Mouse (Mus musculus): Measurements from ENCODE around the gene Pign.
A peak's percentile ranks its signal among the peaks of the same experiment; 100 is the strongest.

The Pign gene

GRCm38 (mm10) chr1:105663171-105663961, at the start of gene Pign, which contains the start of gene Relch:
Gene Pign (minus strand): TSS chr1:105663677.
Gene Relch (plus strand): TSS chr1:105663861.
- DNase-seq: peak; percentile 98 to 99

- no peak for DNase-seq
These were observed 49.3 kb upstream of the Pign start for GRCm38 (mm10) chr1:105712822-105713221.

DNA sequence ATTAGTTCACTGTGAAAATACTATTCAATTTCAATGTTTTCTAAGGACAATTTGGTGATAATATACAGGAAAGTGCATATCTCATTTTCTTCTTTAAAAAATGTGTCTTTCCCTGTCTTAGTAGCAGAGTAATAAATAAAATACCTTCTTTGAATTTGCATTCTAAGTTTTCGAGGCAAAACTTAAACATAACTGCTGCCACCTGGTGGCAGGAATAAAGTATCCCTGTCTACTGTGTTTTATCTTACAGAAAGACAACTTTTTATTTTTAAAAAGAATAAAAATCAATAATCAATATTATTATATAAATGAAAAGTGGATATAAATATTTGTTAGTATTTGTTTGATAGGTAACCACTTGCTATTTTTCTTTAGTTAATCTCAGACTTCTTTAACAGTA, 47.8 kb upstream of the Pign start:
- DNase-seq: peak; percentile 47 to 61

GRCm38 (mm10) chr1:105709415-105709814, 45.9 kb upstream of the Pign start:
- DNase-seq: no peak

- DNase-seq: no peak
These were observed 37.6 kb upstream of the Pign start for GRCm38 (mm10) chr1:105700984-105701530.

- DNase-seq: no peak
These were observed 32.1 kb upstream of the Pign start for GRCm38 (mm10) chr1:105695581-105695980.

- DNase-seq: no peak
These were observed 22.0 kb upstream of the Pign start for GRCm38 (mm10) chr1:105685501-105685900.

DNA sequence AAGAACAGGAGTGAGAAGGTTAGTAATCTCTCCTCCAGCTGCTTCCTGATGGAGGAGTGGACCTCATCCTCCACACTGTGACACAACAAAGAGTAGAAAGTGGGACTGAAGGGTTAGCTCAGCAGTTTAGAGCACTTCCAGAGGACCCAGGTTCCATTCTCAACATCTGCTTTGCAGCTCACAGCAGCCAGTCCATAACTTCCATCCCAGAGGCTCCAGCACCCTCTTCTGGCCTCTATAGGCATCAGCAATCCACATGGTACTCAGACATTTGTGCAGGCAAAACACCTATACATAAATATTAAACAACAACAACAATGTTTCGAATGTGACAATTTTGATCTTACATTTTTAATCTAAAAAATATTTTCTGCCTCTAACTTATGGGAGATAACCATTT, 17.1 kb upstream of the Pign start:
- peak in 1 of 2 experiments; percentile 17 for DNase-seq

DNA sequence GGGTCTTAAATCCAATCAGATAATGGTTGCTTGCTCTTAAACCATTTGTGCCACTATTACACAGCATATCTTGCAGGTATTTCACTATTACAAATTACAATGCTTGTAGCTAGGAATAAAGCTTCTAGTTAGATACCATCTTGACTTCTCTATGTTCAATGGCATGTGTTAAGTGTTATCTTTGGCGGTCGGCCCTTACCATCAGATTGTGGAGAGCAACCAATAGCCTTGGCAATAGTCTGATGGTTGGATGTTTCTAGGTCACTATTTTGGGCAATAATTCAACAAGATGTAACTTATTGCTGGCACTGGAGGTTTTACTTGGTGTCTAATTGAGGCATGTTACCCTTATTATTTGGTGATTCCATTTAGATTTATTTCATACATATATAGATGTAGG, 11.3 kb upstream of the Pign start:
- DNase-seq: no peak

GRCm38 (mm10) chr1:105669700-105670099, 6.2 kb upstream of the Pign start:
- no peak for DNase-seq

DNA sequence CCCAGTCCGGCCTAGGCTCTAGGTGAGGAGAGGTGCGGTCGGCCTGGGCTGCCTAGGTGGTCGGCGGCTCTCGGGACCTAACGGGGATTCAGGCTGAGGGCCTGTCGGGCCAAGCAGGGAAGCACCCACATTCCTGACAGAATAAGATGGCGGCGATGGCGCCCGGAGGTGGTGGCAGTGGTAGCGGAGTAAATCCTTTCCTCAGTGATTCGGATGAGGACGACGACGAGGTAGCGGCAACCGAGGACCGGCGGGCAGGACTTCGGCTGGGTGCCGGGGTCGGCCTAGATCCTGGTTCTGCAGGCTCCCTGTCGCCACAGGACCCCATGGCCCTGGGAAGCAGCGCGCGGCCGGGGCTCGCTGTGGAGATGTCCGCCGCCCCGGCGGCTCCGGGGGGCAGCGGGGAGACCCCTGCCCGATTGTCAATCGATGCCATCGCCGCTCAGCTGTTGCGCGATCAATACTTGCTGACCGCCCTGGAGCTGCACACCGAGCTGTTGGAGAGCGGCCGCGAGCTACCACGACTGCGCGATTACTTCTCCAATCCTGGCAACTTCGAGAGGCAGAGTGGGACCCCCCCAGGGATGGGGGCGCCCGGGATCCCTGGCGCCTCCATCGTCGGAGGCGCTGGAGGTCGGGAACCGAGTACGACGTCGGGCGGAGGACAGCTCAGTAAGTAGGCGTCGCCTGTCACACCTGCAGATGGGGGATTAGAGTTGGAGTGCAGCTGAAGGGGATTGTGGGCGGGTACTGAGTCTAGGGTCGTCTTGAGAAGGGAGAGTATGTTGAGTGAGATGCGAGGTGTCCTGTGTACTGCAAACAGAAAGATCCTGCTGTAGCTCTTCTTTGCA, 710 bp upstream of the Pign start:
- peak in 1 of 2 experiments; percentile 54 for DNase-seq

GRCm38 (mm10) chr1:105662820-105663170, 682 bp downstream of the Pign start:
- DNase-seq: no peak

DNA sequence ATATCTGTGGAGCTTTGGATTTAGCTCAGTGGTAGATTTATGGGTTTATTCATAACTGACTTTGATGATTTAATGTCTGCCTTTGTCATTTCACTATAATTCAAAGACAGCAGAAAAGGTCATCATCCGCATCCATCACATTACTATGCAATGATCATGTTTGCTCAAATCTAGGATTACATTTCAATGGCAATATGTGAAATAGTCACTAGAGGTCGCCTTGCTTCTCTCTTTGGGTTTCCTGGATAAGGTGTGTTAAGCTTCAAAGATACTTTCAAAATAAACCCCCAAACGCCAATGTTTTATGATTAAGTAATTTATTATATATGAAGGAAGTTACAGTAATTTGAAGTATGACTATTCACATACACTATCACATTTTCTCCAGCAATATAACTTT, 3.5 kb downstream of the Pign start:
- peak; percentile 68 to 82 for DNase-seq

DNA sequence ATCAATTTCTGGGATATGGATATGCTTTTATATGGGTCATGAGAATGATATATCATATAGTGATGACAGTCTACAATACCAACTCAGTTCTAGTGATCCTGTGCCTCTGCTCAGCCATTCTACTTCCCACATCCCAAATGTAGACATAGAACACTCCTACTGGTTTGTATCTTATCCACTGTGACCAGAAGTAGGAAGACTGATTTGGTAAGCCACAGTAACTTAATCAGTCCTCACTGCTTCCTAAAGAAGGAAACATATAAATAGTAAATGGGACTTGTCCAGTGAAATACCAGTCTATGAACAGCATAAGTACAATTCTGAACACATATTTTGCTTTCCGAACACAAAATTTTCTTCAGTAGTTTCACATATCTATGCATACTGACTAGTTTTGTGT, 9.5 kb downstream of the Pign start:
- DNase-seq: no peak

- DNase-seq: no peak
These were observed 12.8 kb downstream of the Pign start for GRCm38 (mm10) chr1:105650650-105651049.

DNA sequence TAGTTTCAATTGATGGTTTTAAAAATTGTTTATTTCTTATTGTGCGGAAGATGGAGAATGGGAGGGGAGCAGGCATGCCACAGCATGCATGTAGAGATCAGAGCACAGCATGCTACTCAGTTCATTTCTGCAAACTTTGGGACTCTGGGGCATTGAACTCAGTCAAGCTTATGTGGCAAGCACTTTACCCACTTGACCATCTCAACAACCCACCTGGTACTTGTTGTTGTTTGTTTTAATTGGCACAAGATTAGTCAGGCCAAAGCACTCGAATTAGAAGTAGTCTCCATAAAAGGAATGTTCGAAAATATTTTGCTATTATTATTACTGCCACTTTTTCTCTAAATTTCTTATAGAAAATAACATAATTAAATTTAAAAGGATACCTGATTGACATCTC, 19.4 kb downstream of the Pign start:
- DNase-seq: no peak

- DNase-seq: peak; percentile 46 to 72
These were observed 33.0 kb downstream of the Pign start for GRCm38 (mm10) chr1:105630481-105630880.

GRCm38 (mm10) chr1:105589673-105590072, 73.8 kb downstream of the Pign start:
- no peak for DNase-seq

- no peak for DNase-seq
These were observed 74.8 kb downstream of the Pign start for GRCm38 (mm10) chr1:105588697-105589096.

- no peak for DNase-seq
These were observed 80.7 kb downstream of the Pign start for GRCm38 (mm10) chr1:105582800-105583199.

GRCm38 (mm10) chr1:105580909-105581308, 82.6 kb downstream of the Pign start:
- DNase-seq: no peak

GRCm38 (mm10) chr1:105566051-105566450, 97.4 kb downstream of the Pign start:
- DNase-seq: no peak

DNA sequence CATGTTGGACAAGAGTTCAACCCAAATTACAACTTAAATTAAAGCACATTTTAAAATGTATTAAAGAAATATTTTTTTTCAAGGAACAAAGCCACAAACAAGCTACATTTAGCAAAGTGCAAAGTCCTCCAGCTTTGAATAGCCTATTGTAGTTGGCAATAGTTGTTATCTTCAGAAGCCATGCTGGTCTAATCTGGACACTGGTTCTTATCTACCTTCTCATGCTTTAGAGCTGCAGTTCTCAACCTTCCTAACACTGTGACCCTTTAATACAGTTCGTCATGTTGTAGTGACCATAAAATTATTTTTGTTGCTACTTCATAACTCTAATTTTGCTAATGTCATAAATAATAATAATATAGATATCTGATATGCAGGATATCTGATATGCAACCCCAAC, 99.2 kb downstream of the Pign start:
- no peak for DNase-seq

DNA sequence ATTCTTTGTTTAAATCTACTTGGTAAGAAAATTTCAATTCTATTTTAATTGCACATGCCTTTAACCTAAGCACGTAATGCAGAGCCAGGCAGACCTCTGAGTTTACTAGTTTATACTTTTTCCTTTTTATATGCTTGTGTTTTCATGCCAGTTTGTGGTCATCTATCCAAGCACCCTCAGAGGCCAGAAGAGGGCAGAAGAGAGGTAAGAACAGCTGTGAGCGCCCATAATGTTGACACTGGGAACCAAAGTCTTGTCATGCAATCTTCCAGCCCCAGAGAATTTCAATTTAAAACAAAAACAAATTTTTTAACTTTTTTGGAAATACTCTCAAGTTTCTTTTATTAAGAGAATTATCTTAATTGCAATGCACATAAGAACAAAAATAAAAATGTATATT, 99.7 kb downstream of the Pign start:
- DNase-seq: no peak

Data from cerebellum, postnatal 14 days (tissue).